Mouse (Mus musculus): ENCODE measurements at regions not wholly inside any gene's neighbourhood (a gene's known extent, or its start where the extent isn't known, plus 50 kb on each side); places are given as distances from the start of the nearest gene placed in this dataset.
A peak's percentile ranks its signal among the peaks of the same experiment; 100 is the strongest.

DNA sequence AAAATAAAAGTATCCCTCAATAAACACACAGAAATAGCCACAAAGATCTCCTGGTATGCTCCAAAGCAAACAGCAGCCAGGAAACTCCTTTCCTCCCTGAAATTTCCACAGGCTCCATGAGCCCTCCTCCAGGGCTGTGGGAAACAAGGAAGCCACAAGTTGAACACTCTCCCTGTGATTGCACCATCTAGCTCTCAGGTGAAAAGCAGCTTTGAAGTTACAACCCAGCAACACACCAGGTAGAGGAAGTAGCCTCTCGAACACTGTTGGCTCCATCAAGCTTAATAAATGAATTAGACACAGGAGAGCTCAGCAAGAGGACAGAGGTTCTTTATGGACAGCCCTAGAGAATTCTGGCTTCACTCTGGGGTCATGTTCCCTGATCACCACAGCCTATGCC lies 794.4 kb upstream of the A1bg start:
- no peak overlapping the region for H3K9ac ChIP-seq (ENCODE audit: low read depth, low read length)
- 74% methylated on average over 1 of the region's 1 CpGs for WGBS

DNA sequence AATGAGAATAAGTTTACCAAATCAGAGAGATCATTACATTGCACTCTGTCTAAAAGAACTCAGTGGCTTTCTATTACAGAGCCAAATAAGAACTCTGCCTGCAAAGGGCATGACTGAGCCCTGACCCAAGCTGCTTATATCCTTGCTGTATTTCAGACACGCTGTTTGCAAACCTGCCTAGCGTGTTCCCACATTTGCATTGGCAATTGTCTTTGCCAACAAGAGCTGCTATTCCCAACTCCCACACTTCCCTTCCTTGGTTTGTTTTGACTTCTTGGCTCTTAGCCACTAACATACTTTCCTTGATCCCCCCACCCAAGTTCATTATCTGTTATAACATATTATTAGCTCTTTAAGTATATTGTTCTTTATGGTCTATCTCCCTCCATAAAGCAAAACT lies 791.1 kb upstream of the A1bg start:
- no peaks in the 10 kb centered on the region for H3K4me1 ChIP-seq (replicated peaks; ENCODE audit: control insufficient read depth, insufficient read depth, low read length)
- H3K9ac ChIP-seq (ENCODE audit: low read depth, low read length), result no peak overlapping the region
- DNase-seq (ENCODE audit: low spot score) (no peak), ATAC-seq (ENCODE audit: low FRiP score) (no peak)
- H3K36me3 ChIP-seq (ENCODE audit: control insufficient read depth, insufficient read depth, low read length), result no peaks in the 10 kb centered on the region
- H3K27me3 ChIP-seq (ENCODE audit: control insufficient read depth, insufficient read depth, low read length), result no peaks in the 10 kb centered on the region
- no peak overlapping the region for H3K4me2 ChIP-seq (replicated peaks; ENCODE audit: low read depth, low read length)
- H3K4me3 ChIP-seq (ENCODE audit: low read depth, low read length), result no peak overlapping the region
- no peak overlapping the region for H3K27ac ChIP-seq (ENCODE audit: low read depth, low read length)
- WGBS, result 88% methylated on average over 2 of the region's 2 CpGs
- H3K9me3 ChIP-seq (ENCODE audit: control insufficient read depth, low read length), result no peaks in the 10 kb centered on the region

More for the DNA sequence above, 794.4 kb upstream of the A1bg start:
- DNase-seq (ENCODE audit: low spot score) (no peak), ATAC-seq (ENCODE audit: low FRiP score) (no peak)
- H3K27ac ChIP-seq (ENCODE audit: low read depth, low read length), result no peak overlapping the region
- no peak overlapping the region for H3K4me2 ChIP-seq (replicated peaks; ENCODE audit: low read depth, low read length)
- no peaks in the 10 kb centered on the region for H3K27me3 ChIP-seq (ENCODE audit: control insufficient read depth, insufficient read depth, low read length)
- H3K36me3 ChIP-seq (ENCODE audit: control insufficient read depth, insufficient read depth, low read length), result no peaks in the 10 kb centered on the region
- H3K4me1 ChIP-seq (replicated peaks; ENCODE audit: control insufficient read depth, insufficient read depth, low read length), result no peaks in the 10 kb centered on the region
- H3K4me3 ChIP-seq (ENCODE audit: low read depth, low read length), result no peak overlapping the region
- H3K9me3 ChIP-seq (ENCODE audit: control insufficient read depth, low read length), result no peaks in the 10 kb centered on the region

GRCm38 (mm10) chr15:61708928-61709327 lies 786.1 kb upstream of the A1bg start:
- H3K4me2 ChIP-seq (replicated peaks; ENCODE audit: low read depth, low read length), result no peak overlapping the region
- WGBS, result 81% methylated on average over 4 of the region's 4 CpGs
- ATAC-seq (ENCODE audit: low FRiP score) (no peak), DNase-seq (ENCODE audit: low spot score) (no peak)
- no peaks in the 10 kb centered on the region for H3K36me3 ChIP-seq (ENCODE audit: control insufficient read depth, insufficient read depth, low read length)
- H3K9me3 ChIP-seq (ENCODE audit: control insufficient read depth, low read length), result no peaks in the 10 kb centered on the region
- no peaks in the 10 kb centered on the region for H3K4me1 ChIP-seq (replicated peaks; ENCODE audit: control insufficient read depth, insufficient read depth, low read length)
- no peak overlapping the region for H3K4me3 ChIP-seq (ENCODE audit: low read depth, low read length)
- H3K27me3 ChIP-seq (ENCODE audit: control insufficient read depth, insufficient read depth, low read length), result no peaks in the 10 kb centered on the region
- H3K9ac ChIP-seq (ENCODE audit: low read depth, low read length), result no peak overlapping the region
- H3K27ac ChIP-seq (ENCODE audit: low read depth, low read length), result no peak overlapping the region

DNA sequence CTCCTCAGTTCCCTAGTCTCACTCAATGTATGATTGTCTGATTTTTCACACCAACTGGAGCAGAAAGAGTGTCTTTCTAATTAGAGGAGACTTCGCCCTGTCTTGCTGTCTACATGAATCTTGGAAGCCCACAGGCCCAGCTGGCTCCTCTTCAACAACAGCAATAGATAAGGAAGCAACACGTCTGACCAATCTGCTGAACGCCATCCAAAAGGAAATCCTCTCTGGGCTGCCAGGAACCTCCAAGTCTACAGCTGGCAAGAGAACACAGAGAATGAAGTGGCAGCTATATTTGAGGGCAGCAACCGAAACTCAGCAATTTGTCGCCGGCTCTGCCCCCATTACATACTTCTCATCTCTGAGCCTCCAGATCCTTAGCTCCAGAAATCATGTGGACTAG lies 785.1 kb upstream of the A1bg start:
- no peaks in the 10 kb centered on the region for H3K27me3 ChIP-seq (ENCODE audit: control insufficient read depth, insufficient read depth, low read length)
- no peak for DNase-seq (ENCODE audit: low spot score)
- WGBS, result 94% methylated on average over 6 of the region's 6 CpGs
- no peak overlapping the region for H3K4me3 ChIP-seq (ENCODE audit: low read depth, low read length)
- H3K27ac ChIP-seq (ENCODE audit: low read depth, low read length), result no peak overlapping the region
- no peak for ATAC-seq (ENCODE audit: low FRiP score)
- no peak overlapping the region for H3K4me2 ChIP-seq (replicated peaks; ENCODE audit: low read depth, low read length)
- H3K36me3 ChIP-seq (ENCODE audit: control insufficient read depth, insufficient read depth, low read length), result no peaks in the 10 kb centered on the region
- no peaks in the 10 kb centered on the region for H3K9me3 ChIP-seq (ENCODE audit: control insufficient read depth, low read length)
- no peak overlapping the region for H3K9ac ChIP-seq (ENCODE audit: low read depth, low read length)
- H3K4me1 ChIP-seq (replicated peaks; ENCODE audit: control insufficient read depth, insufficient read depth, low read length), result no peaks in the 10 kb centered on the region

- H3K27me3 ChIP-seq (ENCODE audit: control insufficient read depth, insufficient read depth, low read length), result no peaks in the 10 kb centered on the region
- no peak for DNase-seq (ENCODE audit: low spot score)
- no peak overlapping the region for H3K27ac ChIP-seq (ENCODE audit: low read depth, low read length)
- H3K36me3 ChIP-seq (ENCODE audit: control insufficient read depth, insufficient read depth, low read length), result no peaks in the 10 kb centered on the region
- H3K4me1 ChIP-seq (replicated peaks; ENCODE audit: control insufficient read depth, insufficient read depth, low read length), result no peaks in the 10 kb centered on the region
- WGBS, result 93% methylated on average over 1 of the region's 1 CpGs
- H3K9ac ChIP-seq (ENCODE audit: low read depth, low read length), result no peak overlapping the region
- no peak overlapping the region for H3K4me3 ChIP-seq (ENCODE audit: low read depth, low read length)
- ATAC-seq (ENCODE audit: low FRiP score), result no peak
- no peaks in the 10 kb centered on the region for H3K9me3 ChIP-seq (ENCODE audit: control insufficient read depth, low read length)
- H3K4me2 ChIP-seq (replicated peaks; ENCODE audit: low read depth, low read length), result no peak overlapping the region
Measured at GRCm38 (mm10) chr15:61692679-61693078, 769.9 kb upstream of the A1bg start.

DNA sequence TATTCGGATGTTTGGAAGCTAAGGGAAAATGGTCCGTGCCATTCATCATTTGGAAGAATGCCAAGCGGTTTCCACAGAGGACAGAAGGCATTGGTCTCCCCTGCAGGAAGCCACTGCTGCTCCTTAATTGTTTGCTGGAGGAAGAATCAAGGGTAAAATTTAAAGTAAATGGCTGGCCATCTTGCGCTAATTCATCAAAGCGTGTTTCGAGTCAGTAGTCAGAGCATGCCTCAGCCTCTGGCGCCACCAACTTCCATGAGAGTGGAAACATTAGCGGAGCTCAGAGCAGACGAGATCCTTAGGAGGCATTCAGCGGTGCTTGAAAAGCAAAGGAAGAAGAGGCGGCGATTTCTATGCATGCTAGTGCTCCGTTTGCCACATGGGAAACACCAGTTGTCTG lies 767.6 kb upstream of the A1bg start:
- Histone ChIP-seq H3K36me3 (ENCODE audit: control insufficient read depth, insufficient read depth, low read length) (no peaks in the 10 kb centered on the region), H3K4me1 (replicated peaks; ENCODE audit: control insufficient read depth, insufficient read depth, low read length) (no peaks in the 10 kb centered on the region), H3K27me3 (ENCODE audit: control insufficient read depth, insufficient read depth, low read length) (no peaks in the 10 kb centered on the region), H3K9me3 (ENCODE audit: control insufficient read depth, low read length) (no peaks in the 10 kb centered on the region), H3K9ac (ENCODE audit: low read depth, low read length) (no peak overlapping the region), H3K4me3 (ENCODE audit: low read depth, low read length) (no peak overlapping the region), H3K4me2 (replicated peaks; ENCODE audit: low read depth, low read length) (no peak overlapping the region), H3K27ac (ENCODE audit: low read depth, low read length) (no peak overlapping the region)
- ATAC-seq (ENCODE audit: low FRiP score) (peak; percentile 64; the same call in 1 of the 2 replicates), DNase-seq (ENCODE audit: low spot score) (peak; percentile 5)
- WGBS, result 80% methylated on average over 13 of the region's 13 CpGs

- WGBS, result 83% methylated on average over 12 of the region's 12 CpGs
- H3K9ac ChIP-seq (ENCODE audit: low read depth, low read length), result no peak overlapping the region
Measured at GRCm38 (mm10) chr15:61689776-61690397, 767.1 kb upstream of the A1bg start.

GRCm38 (mm10) chr15:61682968-61683367 lies 760.2 kb upstream of the A1bg start:
- ATAC-seq (ENCODE audit: low FRiP score) (no peak), DNase-seq (ENCODE audit: low spot score) (no peak)
- no peaks in the 10 kb centered on the region for H3K36me3 ChIP-seq (ENCODE audit: control insufficient read depth, insufficient read depth, low read length)
- 88% methylated on average over 4 of the region's 4 CpGs for WGBS
- H3K4me1 ChIP-seq (replicated peaks; ENCODE audit: control insufficient read depth, insufficient read depth, low read length), result no peaks in the 10 kb centered on the region
- H3K27me3 ChIP-seq (ENCODE audit: control insufficient read depth, insufficient read depth, low read length), result no peaks in the 10 kb centered on the region
- no peak overlapping the region for H3K9ac ChIP-seq (ENCODE audit: low read depth, low read length)
- no peak overlapping the region for H3K4me3 ChIP-seq (ENCODE audit: low read depth, low read length)
- H3K27ac ChIP-seq (ENCODE audit: low read depth, low read length), result no peak overlapping the region
- no peaks in the 10 kb centered on the region for H3K9me3 ChIP-seq (ENCODE audit: control insufficient read depth, low read length)
- no peak overlapping the region for H3K4me2 ChIP-seq (replicated peaks; ENCODE audit: low read depth, low read length)

More at GRCm38 (mm10) chr15:61689776-61690397, 767.1 kb upstream of the A1bg start:
- no peak for DNase-seq (ENCODE audit: low spot score)
- Histone ChIP-seq H3K4me1 (replicated peaks; ENCODE audit: control insufficient read depth, insufficient read depth, low read length) (no peaks in the 10 kb centered on the region), H3K27ac (ENCODE audit: low read depth, low read length) (no peak overlapping the region), H3K36me3 (ENCODE audit: control insufficient read depth, insufficient read depth, low read length) (no peaks in the 10 kb centered on the region), H3K4me2 (replicated peaks; ENCODE audit: low read depth, low read length) (no peak overlapping the region), H3K4me3 (ENCODE audit: low read depth, low read length) (no peak overlapping the region), H3K27me3 (ENCODE audit: control insufficient read depth, insufficient read depth, low read length) (no peaks in the 10 kb centered on the region), H3K9me3 (ENCODE audit: control insufficient read depth, low read length) (no peaks in the 10 kb centered on the region)
- ATAC-seq (ENCODE audit: low FRiP score), result 0 out of 2 replicates have a peak, but pooled peaks have one; percentile 38

DNA sequence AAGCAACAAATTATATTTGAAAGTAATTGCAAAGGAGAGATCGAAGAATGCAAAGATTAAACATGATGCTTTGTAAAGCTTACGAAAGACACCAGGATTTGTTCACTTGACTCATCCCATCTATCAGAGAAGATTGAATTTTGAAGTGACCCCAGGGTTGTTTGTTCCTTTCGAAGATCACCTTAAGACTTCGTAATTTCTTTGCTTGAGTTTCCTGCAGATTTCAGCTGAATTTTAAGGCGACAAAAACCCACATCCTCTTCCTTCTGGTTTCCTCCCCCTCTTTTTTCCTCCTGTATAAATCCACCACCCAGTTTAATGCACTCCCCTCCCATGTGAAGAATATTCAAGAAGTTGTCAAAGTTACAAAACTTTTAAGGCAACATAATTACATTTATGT lies 747.7 kb upstream of the A1bg start:
- ATAC-seq (ENCODE audit: low FRiP score) (no peak), DNase-seq (ENCODE audit: low spot score) (no peak)
- Histone ChIP-seq H3K4me3 (ENCODE audit: low read depth, low read length) (no peak overlapping the region), H3K27me3 (ENCODE audit: control insufficient read depth, insufficient read depth, low read length) (no peaks in the 10 kb centered on the region), H3K4me1 (replicated peaks; ENCODE audit: control insufficient read depth, insufficient read depth, low read length) (no peaks in the 10 kb centered on the region), H3K4me2 (replicated peaks; ENCODE audit: low read depth, low read length) (no peak overlapping the region), H3K36me3 (ENCODE audit: control insufficient read depth, insufficient read depth, low read length) (no peaks in the 10 kb centered on the region), H3K27ac (ENCODE audit: low read depth, low read length) (no peak overlapping the region), H3K9me3 (ENCODE audit: control insufficient read depth, low read length) (no peaks in the 10 kb centered on the region), H3K9ac (ENCODE audit: low read depth, low read length) (no peak overlapping the region)
- 81% methylated on average over 5 of the region's 5 CpGs for WGBS
